Mouse (Mus musculus) limb, embryonic 14.5 days (tissue): ENCODE measurements around the gene Ripply3. TPM values are rescaled to one million over a fixed set of nuclear protein-coding genes. Genes with fewer than 3 reads are reported as not detected.

Experiments used
- ATAC-seq: fragments of 200-750 bp; cut with Nextera tagmentation; 2 replicates; pipeline ENCODE4 v1.8.0; 2017; ENCODE audit warnings: low read depth, moderate number of reproducible peaks, moderate TSS enrichment; ENCODE audit not compliant: low FRiP score
- DNase-seq: peaks from one replicate; pipeline ENCODE4 v3.0.0-alpha.2; 2015; ENCODE audit warnings: low spot score
- H3K27ac ChIP-seq: fragments of 300-500 bp; sonication (generic); replicated peaks from 2 replicates; pipeline ENCODE4 v1.5.1; 2014; ENCODE audit warnings: low read depth, mild to moderate bottlenecking, low read length, moderate library complexity, mixed read lengths
- H3K27me3 ChIP-seq: fragments of 300-500 bp; sonication (generic); 2 replicates; pipeline ENCODE4 v1.6.1; 2014; ENCODE audit warnings: low read length, mixed read lengths; ENCODE audit not compliant: control insufficient read depth, insufficient read depth
- H3K36me3 ChIP-seq: fragments of 300-500 bp; sonication (generic); 2 replicates; pipeline ENCODE4 v1.6.1; 2014; ENCODE audit warnings: mild to moderate bottlenecking, low read length, moderate library complexity, mixed read lengths; ENCODE audit not compliant: control insufficient read depth, insufficient read depth
- H3K4me1 ChIP-seq: fragments of 300-500 bp; sonication (generic); 2 replicates; pipeline ENCODE4 v1.6.1; 2014; ENCODE audit warnings: antibody characterized with exemption, low read length, mixed read lengths; ENCODE audit not compliant: control insufficient read depth, insufficient read depth
- H3K4me2 ChIP-seq: fragments of 300-500 bp; sonication (generic); replicated peaks from 2 replicates; pipeline ENCODE4 v1.6.1; 2014; ENCODE audit warnings: low read depth, mild to moderate bottlenecking, low read length, moderate library complexity; ENCODE audit not compliant: severe bottlenecking
- H3K4me3 ChIP-seq: fragments of 300-500 bp; sonication (generic); replicated peaks from 2 replicates; pipeline ENCODE4 v1.5.1; 2014; ENCODE audit warnings: low read length
- H3K9ac ChIP-seq: fragments of 300-500 bp; sonication (generic); 2 replicates; pipeline ENCODE4 v1.6.1; 2014; ENCODE audit warnings: mild to moderate bottlenecking, low read depth, low read length, moderate library complexity; ENCODE audit not compliant: severe bottlenecking
- H3K9me3 ChIP-seq: fragments of 300-500 bp; sonication (generic); 2 replicates; pipeline ENCODE4 v1.6.1; 2016; ENCODE audit warnings: low read length; ENCODE audit not compliant: control insufficient read depth
- POLR2A ChIP-seq: fragments of 200-500 bp; IDR thresholded peaks from 2 replicates; pipeline ENCODE4 v1.8.0; 2012; ENCODE audit warnings: inconsistent platforms, mild to moderate bottlenecking, moderate library complexity, borderline replicate concordance; ENCODE audit not compliant: insufficient read depth, insufficient read length; ENCODE audit errors: extremely low read depth
- WGBS: fragments of 180-500 bp; shearing (Covaris S2); extraction: QIAGEN DNeasy Blood & Tissue Kit; methylation state at CpG from one replicate; pipeline ENCODE4 v1.1.7; 2014; 5-methylcytosine and 5-hydroxymethylcytosine counted together
- polyA plus RNA-seq, 2 experiments: library from polyadenylated mRNA; depleted of rRNA in 1 of 2; stranded (reverse) in 1 of 2; unstranded in 1 of 2; fragments of >200 nt; fragmentation: Nextera tagmentation in 1 of 2; extraction: Ambion mirVana in 1 of 2; gene quantifications; 2 replicates each; pipeline versions ENCODE4 v1.2.1 to v1.2.3; 2012 to 2014

The Ripply3 gene
- polyA plus RNA-seq, 2 experiments: 2.9 to 5.2 TPM

DNA sequence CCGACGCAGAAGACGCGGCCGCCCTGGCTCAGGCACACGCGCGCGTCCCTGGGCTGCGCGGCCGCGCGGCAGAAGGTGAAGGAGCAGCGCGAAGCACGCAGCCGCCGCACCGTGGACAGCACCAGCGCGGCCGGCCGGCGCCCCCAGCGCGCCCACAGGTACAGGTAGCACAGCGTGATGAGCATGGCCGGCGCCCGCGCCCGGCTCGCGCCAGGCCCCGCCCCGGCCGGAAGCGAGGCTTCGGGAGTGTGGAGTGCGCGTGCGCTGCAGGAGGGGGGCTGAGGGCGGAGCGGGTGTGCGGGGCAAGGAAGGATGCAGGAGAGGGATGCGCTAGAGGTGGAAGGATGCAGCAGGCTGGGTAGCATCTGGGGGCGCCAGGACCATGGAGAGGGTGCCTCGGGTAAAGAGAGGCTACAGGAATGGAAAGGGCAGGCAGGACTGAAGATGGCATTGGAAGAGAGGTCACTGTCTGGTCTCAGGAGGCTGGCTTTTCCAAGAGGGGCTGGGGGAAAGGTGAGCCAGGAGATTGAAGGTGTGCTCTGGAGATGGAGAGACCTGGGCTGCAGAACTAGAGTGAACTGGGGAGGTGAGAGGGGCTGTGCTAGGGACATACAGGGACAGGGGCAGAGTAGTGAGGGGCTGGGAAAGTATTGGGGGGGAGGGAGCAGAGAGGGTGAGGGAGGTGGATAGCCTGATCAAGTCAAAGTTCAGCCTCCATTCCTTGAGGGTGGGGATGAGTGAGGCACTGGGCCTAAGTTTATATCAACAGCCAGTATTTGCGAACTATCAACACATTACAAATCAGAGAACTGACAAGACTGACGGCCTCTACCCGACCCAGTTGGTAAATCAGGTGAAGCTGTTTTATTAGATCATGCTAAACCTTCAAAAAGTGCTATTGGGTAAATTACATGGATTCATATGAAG, 37.9 kb upstream of the Ripply3 start:
- TF ChIP-seq POLR2A: 0 out of 2 replicates have a peak, but pooled peaks have one; percentile 75
- ATAC-seq: peak; percentile 92
- 7% methylated on average over 36 of the region's 52 CpGs for WGBS

DNA sequence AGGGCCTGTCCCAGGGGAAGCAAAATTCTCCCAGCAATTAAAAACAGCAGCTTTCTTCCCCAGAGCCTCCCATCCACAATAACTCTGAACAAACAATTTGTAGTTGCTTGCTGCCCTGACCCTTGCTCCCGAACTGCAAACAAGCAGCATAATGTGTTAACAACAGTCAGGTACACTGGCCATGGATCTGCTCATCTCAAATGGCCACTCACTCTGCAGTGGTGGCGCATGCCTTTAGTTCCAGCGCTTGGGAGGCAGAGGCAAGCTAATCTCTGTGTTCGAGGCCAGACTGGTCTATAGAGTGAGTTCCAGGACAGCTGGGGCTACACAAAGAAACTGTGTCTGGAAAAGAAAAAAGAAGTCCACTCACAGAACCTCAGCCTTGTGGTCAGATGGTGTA, 37.1 kb upstream of the Ripply3 start:
- 83% methylated on average over 4 of the region's 4 CpGs for WGBS
- H3K9ac ChIP-seq: no peak overlapping the region
- no peaks in the 10 kb centered on the region for H3K36me3 ChIP-seq
- peaks cover 3% of the 10 kb centered on the region; the same call in 1 of the 2 replicates for H3K4me1 ChIP-seq
- H3K27me3 ChIP-seq: no peaks in the 10 kb centered on the region
- no peak for TF ChIP-seq POLR2A
- H3K4me3 ChIP-seq: no peak overlapping the region
- ATAC-seq (no peak), DNase-seq (no peak)
- H3K4me2 ChIP-seq: no peak overlapping the region
- no peaks in the 10 kb centered on the region for H3K9me3 ChIP-seq
- no peak overlapping the region for H3K27ac ChIP-seq

More for the DNA sequence above, 37.9 kb upstream of the Ripply3 start:
- Histone ChIP-seq H3K9me3 (no peaks in the 10 kb centered on the region), H3K36me3 (no peaks in the 10 kb centered on the region), H3K27ac (no peak overlapping the region), H3K27me3 (no peaks in the 10 kb centered on the region), H3K4me3 (peak overlapping the region; percentile 84), H3K4me2 (peak overlapping the region; percentile 98), H3K4me1 (peaks cover 3% of the 10 kb centered on the region; the same call in 1 of the 2 replicates), H3K9ac (peak overlapping the region; percentile 76)
- DNase-seq: peak; percentile 59

DNA sequence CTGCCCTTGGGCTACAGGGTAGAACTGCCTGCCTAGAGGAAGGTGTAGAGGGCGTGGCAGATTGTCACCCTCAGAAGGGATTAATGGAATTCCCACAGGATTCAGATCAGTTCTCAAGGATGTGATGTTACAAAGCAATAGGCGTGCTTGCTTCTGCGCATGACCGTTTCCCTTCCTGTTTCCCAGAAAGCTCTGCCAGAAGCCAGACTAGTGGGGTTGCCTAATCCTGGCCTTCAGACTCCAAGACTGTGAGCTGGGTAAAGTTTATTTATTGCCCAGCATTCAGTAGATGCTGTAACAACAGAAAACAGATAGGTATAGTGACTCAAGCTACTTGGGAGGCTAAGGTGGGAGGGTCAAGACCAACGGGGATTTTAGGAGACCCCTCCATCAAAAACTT, 30.1 kb upstream of the Ripply3 start:
- ATAC-seq (no peak), DNase-seq (no peak)
- Histone ChIP-seq H3K9me3 (no peaks in the 10 kb centered on the region), H3K4me3 (no peak overlapping the region), H3K4me1 (peaks cover 11% of the 10 kb centered on the region), H3K4me2 (no peak overlapping the region), H3K9ac (no peak overlapping the region), H3K27me3 (no peaks in the 10 kb centered on the region), H3K27ac (no peak overlapping the region), H3K36me3 (no peaks in the 10 kb centered on the region)
- WGBS: 88% methylated on average over 5 of the region's 5 CpGs
- TF ChIP-seq POLR2A: no peak

- H3K4me3 ChIP-seq: no peak overlapping the region
- TF ChIP-seq POLR2A: no peak
- H3K9me3 ChIP-seq: no peaks in the 10 kb centered on the region
- WGBS: 58% methylated on average over 4 of the region's 4 CpGs
- ATAC-seq (no peak), DNase-seq (no peak)
- peaks cover 13% of the 10 kb centered on the region for H3K4me1 ChIP-seq
- no peaks in the 10 kb centered on the region for H3K36me3 ChIP-seq
- no peak overlapping the region for H3K27ac ChIP-seq
- no peak overlapping the region for H3K9ac ChIP-seq
- no peak overlapping the region for H3K4me2 ChIP-seq
- H3K27me3 ChIP-seq: no peaks in the 10 kb centered on the region
These were observed 29.0 kb upstream of the Ripply3 start for GRCm38 (mm10) chr16:94299210-94299609.

DNA sequence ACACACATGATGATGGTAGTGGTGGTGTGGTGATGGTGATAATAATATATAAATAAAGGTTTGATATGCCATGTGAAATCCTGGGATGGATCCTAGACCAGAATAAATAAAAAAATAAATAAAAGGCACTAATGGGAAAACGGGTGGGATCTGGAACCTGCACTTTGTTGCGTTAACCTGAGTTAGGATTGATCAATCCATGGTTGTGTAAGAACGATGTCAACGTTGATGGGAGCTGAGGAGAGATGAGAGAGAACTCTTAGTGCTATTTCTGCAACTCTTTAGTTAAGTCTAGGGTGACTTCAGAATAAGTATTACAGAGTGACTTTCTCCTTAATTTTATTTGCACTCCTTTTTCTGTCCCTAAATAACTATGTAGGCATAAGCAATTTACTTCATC, 27.0 kb upstream of the Ripply3 start:
- 84% methylated on average over 4 of the region's 4 CpGs for WGBS
- no peaks in the 10 kb centered on the region for H3K27me3 ChIP-seq
- ATAC-seq (no peak), DNase-seq (no peak)
- H3K4me1 ChIP-seq: peaks cover 13% of the 10 kb centered on the region
- no peaks in the 10 kb centered on the region for H3K36me3 ChIP-seq
- TF ChIP-seq POLR2A: no peak
- H3K4me3 ChIP-seq: no peak overlapping the region
- no peak overlapping the region for H3K9ac ChIP-seq
- H3K9me3 ChIP-seq: no peaks in the 10 kb centered on the region
- H3K4me2 ChIP-seq: no peak overlapping the region
- no peak overlapping the region for H3K27ac ChIP-seq
